Mouse (Mus musculus): ENCODE results near the gene Lhx8. TPM values are rescaled to one million over a fixed set of nuclear protein-coding genes. Genes with fewer than 3 reads are reported as not detected.

The Lhx8 gene
- total and polyA plus RNA-seq, 3 experiments, result 0.29 TPM; not detected in 2

DNA sequence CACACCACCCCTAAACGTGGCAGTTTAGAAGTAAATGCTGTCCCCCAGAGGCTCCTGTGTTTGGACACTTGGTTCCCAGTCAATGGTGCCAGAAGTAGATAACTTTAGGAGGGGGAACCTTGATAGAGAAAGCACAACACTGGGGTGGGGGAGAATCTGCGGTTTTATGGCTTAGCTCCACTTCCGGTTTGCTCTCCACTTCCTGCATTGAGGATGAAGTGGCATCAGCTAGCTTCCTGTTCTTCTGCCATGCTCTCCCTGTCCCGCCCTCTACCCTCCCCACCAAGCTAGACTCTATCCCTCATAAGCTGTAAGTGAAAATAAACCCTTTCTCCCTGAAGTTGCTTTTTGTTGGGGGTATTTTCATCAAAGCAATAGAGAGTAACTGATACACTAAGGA lies 29.4 kb downstream of the Lhx8 start:
- H3K4me3 ChIP-seq, result no peak overlapping the region
- no peak for TF ChIP-seq POLR2A (IDR thresholded peaks at IDR 0.05; ENCODE audit: insufficient read depth, low read depth, low read length)
- H3K27ac ChIP-seq, result no peak overlapping the region
- H3K9ac ChIP-seq (ENCODE audit: low read depth, low read length), result no peak overlapping the region
- no peak for DNase-seq
- intact Hi-C loops (cut with DNase I), result no loop called here
- no peaks in the 10 kb centered on the region for H3K36me3 ChIP-seq (ENCODE audit: control insufficient read depth, insufficient read depth, low read length)
- no peaks in the 10 kb centered on the region for H3K4me1 ChIP-seq (ENCODE audit: control insufficient read depth, insufficient read depth, low read length)
- H3K27me3 ChIP-seq (ENCODE audit: control insufficient read depth, insufficient read depth, low read length), result no peaks in the 10 kb centered on the region
- 57% methylated on average over 4 of the region's 4 CpGs for WGBS
- H3K79me2 ChIP-seq (replicated peaks; ENCODE audit: control insufficient read depth, insufficient read depth, low read length), result no peaks in the 10 kb centered on the region

DNA sequence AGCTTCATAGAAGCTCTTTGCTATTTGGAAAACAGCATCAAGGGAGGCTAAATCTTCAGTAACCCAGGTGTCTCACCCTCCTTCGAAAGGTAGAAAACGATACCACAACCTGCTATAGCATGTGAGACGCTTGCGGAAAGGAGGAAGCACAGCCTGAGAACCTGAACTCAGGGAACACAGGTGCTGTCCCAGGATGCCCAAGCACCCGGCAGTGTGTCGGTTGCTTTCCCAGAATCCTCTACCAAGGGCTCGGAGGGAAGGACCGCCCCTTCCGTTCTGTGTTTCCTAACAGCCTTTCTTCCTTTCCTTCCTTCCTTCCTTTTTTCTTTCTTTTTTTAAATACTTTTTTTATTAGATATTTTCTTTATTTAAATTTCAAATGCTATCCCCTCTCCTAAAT lies 30.5 kb downstream of the Lhx8 start:
- Histone ChIP-seq H3K27me3 (ENCODE audit: control insufficient read depth, insufficient read depth, low read length) (no peaks in the 10 kb centered on the region), H3K36me3 (ENCODE audit: control insufficient read depth, insufficient read depth, low read length) (no peaks in the 10 kb centered on the region), H3K27ac (no peak overlapping the region), H3K4me3 (no peak overlapping the region), H3K4me1 (ENCODE audit: control insufficient read depth, insufficient read depth, low read length) (no peaks in the 10 kb centered on the region), H3K9ac (ENCODE audit: low read depth, low read length) (no peak overlapping the region), H3K79me2 (replicated peaks; ENCODE audit: control insufficient read depth, insufficient read depth, low read length) (no peaks in the 10 kb centered on the region)
- no peak for TF ChIP-seq POLR2A (IDR thresholded peaks at IDR 0.05; ENCODE audit: insufficient read depth, low read depth, low read length)
- TF ChIP-seq EP300 (IDR thresholded peaks at IDR 0.05; ENCODE audit: insufficient read depth, low read depth, low read length), result no peak
- TF ChIP-seq CTCF (IDR thresholded peaks at IDR 0.05), result no peak
- intact Hi-C loops (cut with DNase I), result no loop called here
- no peak for DNase-seq
- WGBS, result 88% methylated on average over 9 of the region's 9 CpGs

DNA sequence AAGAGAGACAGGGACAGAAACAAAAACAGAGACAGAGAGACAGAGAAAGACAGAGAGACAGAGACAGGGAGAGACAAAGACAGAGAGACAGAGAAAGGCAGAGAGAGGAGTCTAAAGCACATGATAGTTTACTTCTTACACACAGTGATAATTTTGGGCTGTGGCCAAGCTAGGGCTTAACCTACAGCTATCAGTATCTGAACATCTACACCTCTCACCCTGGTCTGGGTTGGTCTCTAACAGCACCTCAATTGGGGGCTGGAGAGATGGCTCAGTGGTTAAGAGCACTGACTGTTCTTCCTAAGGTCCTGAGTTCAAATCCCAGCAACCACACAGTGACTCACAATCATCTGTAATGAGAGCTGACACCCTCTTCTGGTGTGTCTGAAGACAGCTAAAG lies 32.0 kb downstream of the Lhx8 start:
- Histone ChIP-seq H3K4me3 (no peak overlapping the region), H3K27me3 (ENCODE audit: control insufficient read depth, insufficient read depth, low read length) (no peaks in the 10 kb centered on the region), H3K27ac (no peak overlapping the region), H3K4me1 (ENCODE audit: control insufficient read depth, insufficient read depth, low read length) (no peaks in the 10 kb centered on the region), H3K36me3 (ENCODE audit: control insufficient read depth, insufficient read depth, low read length) (no peaks in the 10 kb centered on the region), H3K9ac (ENCODE audit: low read depth, low read length) (no peak overlapping the region), H3K79me2 (replicated peaks; ENCODE audit: control insufficient read depth, insufficient read depth, low read length) (no peaks in the 10 kb centered on the region)
- no peak for DNase-seq
- TF ChIP-seq CTCF (IDR thresholded peaks at IDR 0.05) (no peak), EP300 (IDR thresholded peaks at IDR 0.05; ENCODE audit: insufficient read depth, low read depth, low read length) (no peak), POLR2A (IDR thresholded peaks at IDR 0.05; ENCODE audit: insufficient read depth, low read depth, low read length) (no peak)
- intact Hi-C loops (cut with DNase I), result no loop called here

DNA sequence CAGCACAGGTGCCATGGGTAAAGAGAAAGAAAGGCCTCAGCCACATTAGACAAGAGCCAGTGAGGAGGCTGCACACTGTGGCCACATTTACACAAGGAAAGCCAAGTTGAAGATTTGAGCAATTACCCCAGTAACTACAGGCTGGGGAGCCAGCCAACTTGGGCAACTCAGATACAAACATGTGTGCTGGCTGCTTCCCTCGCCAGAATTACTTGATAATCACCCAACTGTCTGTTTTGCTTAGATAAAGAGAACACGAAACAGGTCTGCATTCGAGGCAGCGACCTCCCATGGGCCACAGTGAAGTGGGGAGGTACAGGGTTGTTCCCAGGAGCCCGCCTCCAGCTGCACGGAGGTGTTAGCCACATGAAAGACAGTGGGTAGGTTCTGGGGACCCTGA lies 33.0 kb downstream of the Lhx8 start:
- Histone ChIP-seq H3K79me2 (replicated peaks; ENCODE audit: control insufficient read depth, insufficient read depth, low read length) (no peaks in the 10 kb centered on the region), H3K4me3 (no peak overlapping the region), H3K27me3 (ENCODE audit: control insufficient read depth, insufficient read depth, low read length) (no peaks in the 10 kb centered on the region), H3K36me3 (ENCODE audit: control insufficient read depth, insufficient read depth, low read length) (no peaks in the 10 kb centered on the region), H3K27ac (no peak overlapping the region), H3K9ac (ENCODE audit: low read depth, low read length) (no peak overlapping the region), H3K4me1 (ENCODE audit: control insufficient read depth, insufficient read depth, low read length) (no peaks in the 10 kb centered on the region)
- peak in 1 of 2 experiments; percentile 18 for DNase-seq
- WGBS, result 26% methylated on average over 6 of the region's 6 CpGs
- intact Hi-C loops (cut with DNase I), result no loop called here
- TF ChIP-seq CTCF (IDR thresholded peaks at IDR 0.05) (no peak), EP300 (IDR thresholded peaks at IDR 0.05; ENCODE audit: insufficient read depth, low read depth, low read length) (no peak), POLR2A (IDR thresholded peaks at IDR 0.05; ENCODE audit: insufficient read depth, low read depth, low read length) (no peak)

DNA sequence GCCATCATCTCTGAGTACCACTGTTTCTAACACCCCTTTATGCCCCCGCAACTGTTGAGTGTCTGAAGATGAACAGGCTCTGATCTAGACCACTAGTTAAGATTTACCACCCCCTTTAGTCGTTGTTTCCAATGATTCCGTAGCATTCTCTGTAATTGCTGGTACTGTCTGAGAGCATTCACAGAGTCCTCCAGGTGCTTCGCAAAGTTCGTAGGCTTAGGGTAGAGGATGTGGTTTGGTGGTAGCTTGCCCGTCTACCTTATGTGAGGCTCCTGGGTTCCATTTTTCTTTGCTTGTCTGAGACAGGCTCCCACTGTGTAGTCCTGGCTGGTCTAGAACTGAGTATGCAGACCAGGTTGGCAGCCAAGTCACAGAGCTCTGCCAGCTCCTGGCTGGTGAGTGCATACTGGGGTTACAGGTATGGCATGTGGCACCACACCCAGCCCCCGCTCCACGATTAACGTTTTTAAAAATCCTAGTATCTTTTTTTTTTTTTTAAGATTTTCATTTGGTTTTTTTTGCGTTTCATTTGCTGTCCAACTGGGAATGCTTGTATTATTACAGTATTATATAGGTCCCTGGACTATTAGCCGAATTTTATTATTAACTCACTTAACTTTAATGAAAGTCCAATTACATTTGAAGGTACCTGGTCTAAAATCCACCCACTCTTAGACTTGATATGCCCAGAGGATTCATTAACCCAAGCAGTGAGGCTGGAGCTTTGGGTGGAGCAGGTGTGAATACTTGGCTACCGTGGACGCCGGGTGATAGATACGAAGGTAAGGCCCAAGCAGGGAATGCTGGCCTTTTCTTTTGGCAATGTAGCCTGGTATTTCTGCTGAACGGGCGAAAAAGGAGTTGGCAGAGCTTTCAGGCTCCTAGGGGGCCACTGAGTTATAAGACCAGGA lies 35.3 kb downstream of the Lhx8 start:
- Histone ChIP-seq H3K36me3 (ENCODE audit: control insufficient read depth, insufficient read depth, low read length) (no peaks in the 10 kb centered on the region), H3K4me3 (no peak overlapping the region), H3K79me2 (replicated peaks; ENCODE audit: control insufficient read depth, insufficient read depth, low read length) (no peaks in the 10 kb centered on the region), H3K4me1 (ENCODE audit: control insufficient read depth, insufficient read depth, low read length) (no peaks in the 10 kb centered on the region), H3K9ac (ENCODE audit: low read depth, low read length) (no peak overlapping the region), H3K27ac (no peak overlapping the region), H3K27me3 (ENCODE audit: control insufficient read depth, insufficient read depth, low read length) (no peaks in the 10 kb centered on the region)
- 89% methylated on average over 17 of the region's 17 CpGs for WGBS
- intact Hi-C loops (cut with DNase I), result no loop called here
- TF ChIP-seq EP300 (IDR thresholded peaks at IDR 0.05; ENCODE audit: insufficient read depth, low read depth, low read length) (no peak), POLR2A (IDR thresholded peaks at IDR 0.05; ENCODE audit: insufficient read depth, low read depth, low read length) (no peak), CTCF (IDR thresholded peaks at IDR 0.05) (no peak)
- no peak for DNase-seq

DNA sequence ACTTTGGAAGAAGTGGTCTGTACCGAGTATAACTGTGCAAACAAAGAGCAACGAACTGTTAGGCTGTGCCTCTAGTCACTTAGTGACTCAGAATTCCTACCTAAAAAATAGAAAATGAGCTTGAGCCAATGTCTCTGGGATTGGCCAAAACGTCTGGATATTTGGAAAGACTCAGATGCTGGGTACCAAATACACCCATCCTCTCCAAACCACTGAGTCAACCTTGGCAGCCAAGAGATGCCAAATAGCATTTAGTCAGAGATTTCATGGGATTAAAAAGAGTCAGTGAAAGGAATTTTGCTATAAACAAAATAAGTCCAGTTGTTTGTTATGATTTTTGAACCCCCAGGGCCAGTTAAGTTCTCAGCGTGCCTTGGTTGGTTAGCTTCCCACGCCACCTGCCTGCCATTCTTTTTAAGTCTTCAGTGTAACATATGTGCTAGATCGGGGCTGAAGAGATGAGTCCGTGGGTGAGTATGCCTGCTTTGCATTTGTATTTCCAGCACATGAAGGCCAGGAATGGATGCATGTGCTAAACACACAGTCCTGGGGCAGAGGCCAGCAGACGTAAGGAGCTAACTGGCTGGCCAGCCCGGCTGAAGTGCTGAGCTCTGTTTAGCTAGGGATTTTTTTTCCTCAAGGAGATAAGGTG lies 36.5 kb downstream of the Lhx8 start:
- Histone ChIP-seq H3K9ac (ENCODE audit: low read depth, low read length) (no peak overlapping the region), H3K27me3 (ENCODE audit: control insufficient read depth, insufficient read depth, low read length) (no peaks in the 10 kb centered on the region), H3K27ac (no peak overlapping the region), H3K4me3 (no peak overlapping the region), H3K4me1 (ENCODE audit: control insufficient read depth, insufficient read depth, low read length) (no peaks in the 10 kb centered on the region), H3K79me2 (replicated peaks; ENCODE audit: control insufficient read depth, insufficient read depth, low read length) (no peaks in the 10 kb centered on the region), H3K36me3 (ENCODE audit: control insufficient read depth, insufficient read depth, low read length) (no peaks in the 10 kb centered on the region)
- intact Hi-C loops (cut with DNase I), result no loop called here
- DNase-seq, result no peak
- TF ChIP-seq CTCF (IDR thresholded peaks at IDR 0.05), result no peak
- TF ChIP-seq EP300 (IDR thresholded peaks at IDR 0.05; ENCODE audit: insufficient read depth, low read depth, low read length), result no peak
- TF ChIP-seq POLR2A (IDR thresholded peaks at IDR 0.05; ENCODE audit: insufficient read depth, low read depth, low read length), result no peak
- 56% methylated on average over 9 of the region's 9 CpGs for WGBS

Data from heart, adult 2 months (tissue).